Mouse (Mus musculus): ENCODE results near the gene Bricd5. TPM values are rescaled to one million over a fixed set of nuclear protein-coding genes. Genes with fewer than 3 reads are reported as not detected.

Gene Bricd5
- total RNA-seq, 2 experiments from 2014 or later: 0.35 TPM; not detected in 1

GRCm38 (mm10) chr17:24461580-24461979 is 12.1 kb upstream of the Bricd5 start:
- peak; percentile 95 for ATAC-seq (replicated peaks; ENCODE audit: poor library complexity)

- no peak for ATAC-seq (replicated peaks; ENCODE audit: poor library complexity)
These were observed 10.8 kb upstream of the Bricd5 start for GRCm38 (mm10) chr17:24462932-24463331.

GRCm38 (mm10) chr17:24463374-24464133 is 10.1 kb upstream of the Bricd5 start:
- ATAC-seq (replicated peaks; ENCODE audit: poor library complexity): peak; percentile 88

GRCm38 (mm10) chr17:24468636-24469246 is 4.9 kb upstream of the Bricd5 start:
- no peak for ATAC-seq (replicated peaks; ENCODE audit: poor library complexity)

GRCm38 (mm10) chr17:24469336-24469909 is 4.3 kb upstream of the Bricd5 start:
- ATAC-seq (replicated peaks; ENCODE audit: poor library complexity): no peak

- ATAC-seq (replicated peaks; ENCODE audit: poor library complexity): peak; percentile 95
These were observed 3.6 kb upstream of the Bricd5 start, which contains the start of the genes E4f1 and Pgp for GRCm38 (mm10) chr17:24469910-24470602. Gene E4f1, minus strand, starts transcription at chr17:24470313. Gene Pgp, plus strand, starts transcription at chr17:24470392.

GRCm38 (mm10) chr17:24470701-24471527 is 2.8 kb upstream of the Bricd5 start:
- ATAC-seq (replicated peaks; ENCODE audit: poor library complexity): no peak

- ATAC-seq (replicated peaks; ENCODE audit: poor library complexity): no peak
These were observed 1.2 kb upstream of the Bricd5 start for GRCm38 (mm10) chr17:24472512-24472911.

- no peak for ATAC-seq (replicated peaks; ENCODE audit: poor library complexity)
These were observed 873 bp downstream of the Bricd5 start for GRCm38 (mm10) chr17:24474557-24474956.

GRCm38 (mm10) chr17:24475586-24475985 is 1.9 kb downstream of the Bricd5 start:
- no peak for ATAC-seq (replicated peaks; ENCODE audit: poor library complexity)

GRCm38 (mm10) chr17:24476022-24476776 is 2.5 kb downstream of the Bricd5 start:
- no peak for ATAC-seq (replicated peaks; ENCODE audit: poor library complexity)

GRCm38 (mm10) chr17:24477053-24477984 is 3.6 kb downstream of the Bricd5 start:
- peak; percentile 21 for ATAC-seq (replicated peaks; ENCODE audit: poor library complexity)

- no peak for ATAC-seq (replicated peaks; ENCODE audit: poor library complexity)
These were observed 4.4 kb downstream of the Bricd5 start for GRCm38 (mm10) chr17:24477985-24478600.

- peak; percentile 92 for ATAC-seq (replicated peaks; ENCODE audit: poor library complexity)
These were observed 5.1 kb downstream of the Bricd5 start, which contains the start of gene Mlst8 for GRCm38 (mm10) chr17:24478663-24479380. Gene Mlst8, minus strand, starts transcription at chr17:24479078.

- ATAC-seq (replicated peaks; ENCODE audit: poor library complexity): no peak
These were observed 5.7 kb downstream of the Bricd5 start for GRCm38 (mm10) chr17:24479431-24479830.

- 0 out of 2 replicates have a peak, but pooled peaks have one; percentile 18 for ATAC-seq (replicated peaks; ENCODE audit: poor library complexity)
These were observed 6.6 kb downstream of the Bricd5 start for GRCm38 (mm10) chr17:24480201-24480826.

Data from megakaryocyte progenitor cell, adult 5-6 weeks (primary cell).